Mouse (Mus musculus) layer of hippocampus, postnatal 10 days (tissue): ENCODE measurements around the gene Smarcd3. TPM values are rescaled to one million over a fixed set of nuclear protein-coding genes. Genes with fewer than 3 reads are reported as not detected.
A peak's percentile ranks its signal among the peaks of the same experiment; 100 is the strongest.

Experiments used
- DNase-seq, 2 experiments: peaks; one replicate each; pipeline ENCODE4 v3.0.0; 2021; ENCODE audit warnings: low spot score in 2 of 2
- total RNA-seq, 2 experiments: library from RNA; stranded (reverse); gene quantifications; 2 replicates each; pipeline ENCODE4 v1.2.3; 2021

Smarcd3 gene
- total RNA-seq, 2 experiments from 2014 or later, result 136 to 148 TPM

- DNase-seq, result no peak
Measured at GRCm38 (mm10) chr5:24622386-24623040, 1.7 kb downstream of the Smarcd3 start.

- DNase-seq, result no peak
Measured at GRCm38 (mm10) chr5:24620626-24621025, 3.6 kb downstream of the Smarcd3 start.

GRCm38 (mm10) chr5:24620116-24620515, 4.1 kb downstream of the Smarcd3 start:
- DNase-seq, result no peak

GRCm38 (mm10) chr5:24618921-24619320, 5.3 kb downstream of the Smarcd3 start:
- no peak for DNase-seq

- peak in 1 of 2 experiments; percentile 21 for DNase-seq
Measured at GRCm38 (mm10) chr5:24615097-24615496, 9.1 kb downstream of the Smarcd3 start.

- DNase-seq, result no peak
Measured at GRCm38 (mm10) chr5:24612302-24612649, 11.9 kb downstream of the Smarcd3 start.

- DNase-seq, result peak; percentile 71 to 77
Measured at GRCm38 (mm10) chr5:24611366-24612301, 12.6 kb downstream of the Smarcd3 start.

GRCm38 (mm10) chr5:24609388-24609787, 14.8 kb downstream of the Smarcd3 start:
- no peak for DNase-seq

GRCm38 (mm10) chr5:24605980-24606665, 18.1 kb downstream of the Smarcd3 start:
- DNase-seq, result peak in 1 of 2 experiments; percentile 38

GRCm38 (mm10) chr5:24605321-24605979, 18.8 kb downstream of the Smarcd3 start:
- DNase-seq, result peak in 1 of 2 experiments; percentile 19

- DNase-seq, result peak; percentile 76 to 86
Measured at GRCm38 (mm10) chr5:24604656-24605100, 19.5 kb downstream of the Smarcd3 start.

GRCm38 (mm10) chr5:24604080-24604655, 20.0 kb downstream of the Smarcd3 start:
- DNase-seq, result no peak

GRCm38 (mm10) chr5:24603431-24604010, 20.7 kb downstream of the Smarcd3 start:
- no peak for DNase-seq

- peak in 1 of 2 experiments; percentile 69 for DNase-seq
Measured at GRCm38 (mm10) chr5:24602751-24603343, 21.4 kb downstream of the Smarcd3 start.

- DNase-seq, result peak; percentile 72 to 75
Measured at GRCm38 (mm10) chr5:24601911-24602750, 22.1 kb downstream of the Smarcd3 start.

- no peak for DNase-seq
Measured at GRCm38 (mm10) chr5:24601071-24601835, 23.0 kb downstream of the Smarcd3 start.

- no peak for DNase-seq
Measured at GRCm38 (mm10) chr5:24600236-24600635, 24.0 kb downstream of the Smarcd3 start.

- peak in 1 of 2 experiments; percentile 14 for DNase-seq
Measured at GRCm38 (mm10) chr5:24599137-24599536, 25.1 kb downstream of the Smarcd3 start.
